In genomic region chrX:100400900-100401299, GRCm38 (mm10) we compare ENCODE assay signal across 26 mouse cellular contexts. TPM values are rescaled to one million over a fixed set of nuclear protein-coding genes. Genes with fewer than 3 reads are reported as not detected.
DNase-seq lines count a peak whose midpoint lies in the region; ATAC-seq lines count a peak whose summit lies in the region.
"Had no signal": no experiment of that assay in that cellular context is flagged by ENCODE, and none has a peak within 500 bp of the region (broad histone marks: within the 10 kb centered on the region; RNA-seq: fewer than 3 reads in every experiment).

No protein-coding gene starts in this region.

- DNase-seq in ES-CJ7 (ENCODE audit: low read depth, low spot score) (peak; percentile 42), R1 (ENCODE audit: low read depth, low spot score) (peak; percentile 50), ZHBTc4 (ENCODE audit: low read depth, low spot score) (peak; percentile 26)
- no peak for DNase-seq in right cerebral cortex, postnatal 25 days
- no peak for DNase-seq in gastrocnemius, adult 18-20 months (ENCODE audit: low spot score)
- DNase-seq: adrenal gland, adult 2 months; adrenal gland, adult 8-10 months; adrenal gland, postnatal 10 days; adrenal gland, postnatal 14 days; adrenal gland, postnatal 25 days; adrenal gland, postnatal 36 days; B cell, adult 2 months; cerebellum, adult 11 months; cerebellum, adult 11-12 months; cerebellum, adult 18-20 months; cerebellum, adult 2 months; cerebellum, adult 8-10 months; cerebellum, adult 9-10 months had no signal

- no peak for ATAC-seq in megakaryocyte-erythroid progenitor cell, adult 5-6 weeks (replicated peaks; ENCODE audit: low FRiP score, low TSS enrichment, poor library complexity, severe bottlenecking)
- ATAC-seq: activated CD4-positive, CD25-positive, alpha-beta regulatory T cell, adult 4 months; CD4-positive, CD25-positive, alpha-beta regulatory T cell, adult 4 months; Patski had no signal

RNA-seq across cellular contexts. Expression of gene Otud6a, which starts 27.9 kb away (rescaled TPM):
- not detected in 2 replicates for total RNA-seq in megakaryocyte-erythroid progenitor cell, adult 5-6 weeks (2014; fragmentation: Nextera tagmentation)
- total RNA-seq in megakaryocyte-erythroid progenitor cell, adult 5-6 weeks (2017), result not detected in 2 replicates
- not detected for total RNA-seq in gastrocnemius, adult 18-20 months (2021)
- total RNA-seq: adrenal gland, adult 18-20 months; adrenal gland, adult 2 months; adrenal gland, adult 8-10 months; adrenal gland, postnatal 10 days; adrenal gland, postnatal 14 days; adrenal gland, postnatal 25 days; adrenal gland, postnatal 36 days; adrenal gland, postnatal 4 days; CH12.LX; MEL had no signal

RNA-seq across cellular contexts. Expression of gene Awat2, which starts 41.6 kb away (rescaled TPM):
- 2.1 and 2.3 TPM in 2 replicates for total RNA-seq in megakaryocyte-erythroid progenitor cell, adult 5-6 weeks (2014; fragmentation: Nextera tagmentation)
- 0.75 TPM in 1 of 2 replicates, not detected in the other for total RNA-seq in megakaryocyte-erythroid progenitor cell, adult 5-6 weeks (2017)
- total RNA-seq in gastrocnemius, adult 18-20 months (2021), result under 1 TPM; 0.14 to 0.24 TPM

Comparison
In these comparisons a context has a peak if more than half of its experiments do, and no peak if none do; other contexts are left out.
1. DNase-seq: peak in ES-CJ7 (single experiment), R1 (single experiment) and ZHBTc4 (single experiment); none in right cerebral cortex, postnatal 25 days (single experiment) and gastrocnemius, adult 18-20 months (single experiment).